Mouse (Mus musculus): ENCODE results near the gene Krtap3-2. TPM values are rescaled to one million over a fixed set of nuclear protein-coding genes. Genes with fewer than 3 reads are reported as not detected.

Krtap3-2 gene
- polyA plus RNA-seq, 1 experiment: not detected

DNA sequence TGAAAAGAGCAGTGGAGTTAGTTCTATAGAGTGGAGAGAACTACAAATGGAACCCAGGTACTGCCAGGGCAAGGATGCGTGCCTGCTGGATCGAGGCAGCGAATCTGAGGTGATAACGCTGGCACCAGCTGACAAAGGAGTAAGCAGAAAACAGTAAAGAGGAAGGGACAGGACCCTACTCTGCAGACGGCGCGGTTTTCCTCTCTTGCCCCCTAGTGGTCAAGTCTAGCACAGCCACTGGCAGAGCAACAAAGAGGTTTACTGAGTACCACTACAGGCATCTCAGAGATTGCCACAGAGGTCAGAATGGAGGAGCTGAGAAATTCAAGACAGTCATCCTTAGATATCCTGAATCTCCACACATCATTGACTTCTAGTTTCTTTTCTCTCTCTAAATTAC lies 17.5 kb upstream of the Krtap3-2 start:
- no peak for TF ChIP-seq POLR2A (IDR thresholded peaks at IDR 0.05; ENCODE audit: borderline replicate concordance, control insufficient read depth, low read depth, low read length)
- TF ChIP-seq CTCF (IDR thresholded peaks at IDR 0.05; ENCODE audit: control insufficient read depth, insufficient read depth, low read length): peak; percentile 45; the same call in 1 of the 2 replicates
- Histone ChIP-seq H3K4me3 (replicated peaks; ENCODE audit: control insufficient read depth, low read depth, low read length) (no peak overlapping the region), H3K27ac (ENCODE audit: control insufficient read depth, insufficient read depth, low read depth, low read length, poor library complexity) (no peak overlapping the region), H3K4me1 (ENCODE audit: control insufficient read depth, insufficient read depth, low read length) (no peaks in the 10 kb centered on the region; the same call in 1 of the 2 replicates)
- WGBS: under 1% methylated on average over 7 of the region's 7 CpGs

DNA sequence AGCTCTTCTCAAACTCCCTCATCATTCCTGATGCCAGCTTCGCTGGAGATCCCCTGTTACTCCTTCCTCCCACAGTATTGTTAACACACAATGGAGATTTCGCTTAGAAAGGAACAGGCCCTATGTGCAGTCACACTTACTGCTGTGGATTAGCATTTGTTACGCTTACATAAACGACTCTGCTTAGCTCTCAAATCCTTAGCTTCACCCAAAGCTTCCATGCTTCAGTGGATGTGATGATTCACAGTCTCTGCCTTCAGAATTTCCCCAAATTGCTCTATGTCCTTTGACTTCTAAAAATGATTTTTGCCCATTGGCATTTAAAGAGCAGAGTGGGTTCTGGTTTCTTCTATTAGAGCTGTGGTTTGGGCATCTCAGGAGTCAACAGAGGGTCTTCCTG lies 16.5 kb upstream of the Krtap3-2 start:
- H3K4me3 ChIP-seq (replicated peaks; ENCODE audit: control insufficient read depth, low read depth, low read length): no peak overlapping the region
- 61% methylated on average over 4 of the region's 4 CpGs for WGBS
- no peak overlapping the region for H3K27ac ChIP-seq (ENCODE audit: control insufficient read depth, insufficient read depth, low read depth, low read length, poor library complexity)
- H3K4me1 ChIP-seq (ENCODE audit: control insufficient read depth, insufficient read depth, low read length): no peaks in the 10 kb centered on the region; the same call in 1 of the 2 replicates
- TF ChIP-seq CTCF (IDR thresholded peaks at IDR 0.05; ENCODE audit: control insufficient read depth, insufficient read depth, low read length) (no peak), POLR2A (IDR thresholded peaks at IDR 0.05; ENCODE audit: borderline replicate concordance, control insufficient read depth, low read depth, low read length) (no peak)

DNA sequence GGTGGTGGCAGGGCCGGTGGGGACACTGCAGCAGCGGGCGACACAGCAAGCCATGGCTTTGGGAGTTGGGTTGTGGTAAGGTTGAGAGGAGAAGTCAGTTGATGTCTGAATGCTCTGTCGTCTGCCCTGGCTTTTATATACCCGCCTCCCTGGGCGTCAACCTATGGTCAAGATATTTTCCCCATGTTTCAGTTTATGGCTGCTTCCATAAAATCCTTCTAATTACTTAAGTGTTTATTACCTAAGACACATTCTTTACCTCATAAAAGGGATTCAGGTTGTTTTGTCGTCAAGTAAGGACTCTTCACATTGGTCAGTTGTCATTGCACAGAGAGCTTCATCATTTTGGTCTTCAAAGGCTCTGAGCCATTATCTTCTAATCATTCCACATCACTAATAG lies 9.9 kb upstream of the Krtap3-2 start, which contains the start of gene Krtap3-1:
Gene Krtap3-1 (minus strand): TSS at position 101 of the 400 bp plus-strand sequence.
- no peak within 1 kb of the TSS for H3K27ac ChIP-seq (ENCODE audit: control insufficient read depth, insufficient read depth, low read depth, low read length, poor library complexity)
- no peak for TF ChIP-seq POLR2A (IDR thresholded peaks at IDR 0.05; ENCODE audit: borderline replicate concordance, control insufficient read depth, low read depth, low read length)
- no peak for TF ChIP-seq CTCF (IDR thresholded peaks at IDR 0.05; ENCODE audit: control insufficient read depth, insufficient read depth, low read length)
- H3K4me3 ChIP-seq (replicated peaks; ENCODE audit: control insufficient read depth, low read depth, low read length): no peak within 1 kb of the TSS
- no peaks in the 10 kb centered on the region; the same call in 1 of the 2 replicates for H3K4me1 ChIP-seq (ENCODE audit: control insufficient read depth, insufficient read depth, low read length)
- WGBS: 81% methylated on average over 7 of the region's 7 CpGs

DNA sequence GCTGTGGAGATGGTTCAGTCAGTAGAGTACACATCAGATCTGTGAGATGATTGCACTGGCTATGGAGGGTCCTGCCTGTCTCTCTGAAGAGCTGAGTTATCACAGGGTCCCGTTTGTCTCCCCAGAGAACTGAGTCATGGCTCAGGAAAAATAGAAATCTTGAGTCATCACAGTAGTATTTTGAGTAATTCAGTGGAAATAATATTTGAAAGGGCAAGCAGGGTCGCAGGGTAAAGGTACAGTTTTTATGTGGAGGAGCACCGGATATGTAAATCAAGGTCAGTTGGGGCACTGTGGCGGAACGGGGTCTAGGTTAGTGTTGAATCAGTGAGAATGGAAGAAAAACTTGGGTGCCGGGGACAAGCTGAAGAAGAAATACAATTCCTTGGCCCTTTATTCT lies 5.9 kb upstream of the Krtap3-2 start:
- no peak overlapping the region for H3K4me3 ChIP-seq (replicated peaks; ENCODE audit: control insufficient read depth, low read depth, low read length)
- no peak overlapping the region for H3K27ac ChIP-seq (ENCODE audit: control insufficient read depth, insufficient read depth, low read depth, low read length, poor library complexity)
- 73% methylated on average over 6 of the region's 6 CpGs for WGBS
- no peaks in the 10 kb centered on the region for H3K4me1 ChIP-seq (ENCODE audit: control insufficient read depth, insufficient read depth, low read length)
- TF ChIP-seq CTCF (IDR thresholded peaks at IDR 0.05; ENCODE audit: control insufficient read depth, insufficient read depth, low read length) (no peak), POLR2A (IDR thresholded peaks at IDR 0.05; ENCODE audit: borderline replicate concordance, control insufficient read depth, low read depth, low read length) (no peak)

DNA sequence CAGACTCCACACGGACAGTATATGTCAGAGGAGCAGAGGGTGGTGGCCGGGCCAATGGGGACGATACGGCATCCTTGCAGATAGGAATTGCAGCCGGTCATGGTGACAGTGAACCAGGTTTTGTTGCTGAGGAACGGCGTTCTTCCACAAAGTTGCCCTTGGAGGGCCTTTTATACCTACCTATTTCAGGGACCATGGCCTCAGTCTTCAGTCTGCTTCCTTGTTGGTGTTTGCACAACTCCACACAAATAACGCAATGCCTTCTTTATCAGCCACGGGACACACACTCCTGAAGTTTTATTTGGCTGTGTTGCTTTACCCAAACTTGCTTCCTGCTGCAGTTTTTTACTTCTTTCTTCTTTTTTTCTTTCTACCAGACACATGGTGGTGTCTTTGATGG lies 2.7 kb upstream of the Krtap3-2 start, which contains the start of gene Gm11939:
Gene Gm11939 (minus strand): TSS at position 101 of the 400 bp plus-strand sequence.
- TF ChIP-seq CTCF (IDR thresholded peaks at IDR 0.05; ENCODE audit: control insufficient read depth, insufficient read depth, low read length): no peak
- no peak for TF ChIP-seq POLR2A (IDR thresholded peaks at IDR 0.05; ENCODE audit: borderline replicate concordance, control insufficient read depth, low read depth, low read length)
- H3K4me3 ChIP-seq (replicated peaks; ENCODE audit: control insufficient read depth, low read depth, low read length): no peak within 1 kb of the TSS
- WGBS: 85% methylated on average over 9 of the region's 9 CpGs
- H3K27ac ChIP-seq (ENCODE audit: control insufficient read depth, insufficient read depth, low read depth, low read length, poor library complexity): no peak within 1 kb of the TSS
- no peaks in the 10 kb centered on the region for H3K4me1 ChIP-seq (ENCODE audit: control insufficient read depth, insufficient read depth, low read length)

DNA sequence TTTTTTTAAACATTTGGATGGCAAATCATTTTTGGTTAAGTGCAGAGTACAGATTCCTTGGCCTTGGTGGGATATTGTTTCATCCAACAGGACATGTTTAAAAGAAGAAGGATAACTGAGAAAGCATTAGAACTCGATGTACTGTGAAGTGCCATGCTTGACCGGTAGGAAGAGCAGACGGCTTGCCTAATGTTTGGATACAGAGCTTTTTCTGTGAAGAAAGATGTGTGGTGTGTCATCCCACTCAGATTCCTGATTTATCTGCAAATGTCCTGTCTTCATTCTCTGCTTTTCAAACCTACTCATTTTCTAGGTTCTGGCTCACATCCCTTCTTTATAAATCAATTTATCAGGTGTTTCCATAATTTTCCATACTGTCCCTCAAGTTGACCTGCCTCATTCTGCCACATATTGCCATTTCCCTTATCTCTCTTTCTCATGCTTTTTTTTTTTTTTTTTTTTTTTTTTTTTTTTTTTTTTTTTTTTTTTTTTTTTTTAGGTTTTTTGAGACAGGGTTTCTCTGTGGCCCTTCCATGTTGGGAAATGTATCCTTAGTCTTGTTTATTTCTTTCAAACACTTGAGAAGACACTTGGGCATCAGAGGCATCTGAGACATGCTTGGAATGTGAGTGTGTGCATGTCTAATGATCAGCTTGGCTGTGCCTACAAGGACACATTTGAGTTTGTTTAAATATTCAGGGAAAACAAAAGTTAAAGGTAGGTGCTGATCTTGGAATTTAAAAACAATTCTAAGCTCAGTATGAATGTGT lies 1.5 kb upstream of the Krtap3-2 start:
- 89% methylated on average over 3 of the region's 3 CpGs for WGBS
- Histone ChIP-seq H3K4me1 (ENCODE audit: control insufficient read depth, insufficient read depth, low read length) (no peaks in the 10 kb centered on the region), H3K4me3 (replicated peaks; ENCODE audit: control insufficient read depth, low read depth, low read length) (no peak overlapping the region), H3K27ac (ENCODE audit: control insufficient read depth, insufficient read depth, low read depth, low read length, poor library complexity) (no peak overlapping the region)
- TF ChIP-seq POLR2A (IDR thresholded peaks at IDR 0.05; ENCODE audit: borderline replicate concordance, control insufficient read depth, low read depth, low read length) (no peak), CTCF (IDR thresholded peaks at IDR 0.05; ENCODE audit: control insufficient read depth, insufficient read depth, low read length) (no peak)

DNA sequence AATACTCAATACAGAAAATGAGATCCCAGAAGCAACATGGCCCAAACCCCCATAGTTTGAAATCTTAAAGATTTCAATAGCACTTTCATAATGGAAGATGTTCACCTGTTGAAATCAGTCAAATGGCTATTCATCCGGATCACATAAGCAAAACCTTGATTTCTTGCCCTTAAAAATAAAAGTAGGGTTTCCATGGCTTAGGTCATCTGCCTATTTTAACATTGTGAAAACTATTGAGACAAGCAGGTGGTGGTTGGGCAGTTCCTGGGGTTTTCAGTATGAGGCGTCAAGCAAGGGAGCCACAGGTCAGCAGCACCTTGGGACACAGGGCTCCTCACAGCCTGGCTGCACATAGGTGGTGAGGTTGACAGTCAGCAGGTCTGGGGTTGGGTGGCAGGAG lies 458 bp downstream of the Krtap3-2 start:
- TF ChIP-seq CTCF (IDR thresholded peaks at IDR 0.05; ENCODE audit: control insufficient read depth, insufficient read depth, low read length) (no peak), POLR2A (IDR thresholded peaks at IDR 0.05; ENCODE audit: borderline replicate concordance, control insufficient read depth, low read depth, low read length) (no peak)
- no peaks in the 10 kb centered on the region for H3K4me1 ChIP-seq (ENCODE audit: control insufficient read depth, insufficient read depth, low read length)
- no peak overlapping the region for H3K4me3 ChIP-seq (replicated peaks; ENCODE audit: control insufficient read depth, low read depth, low read length)
- no peak overlapping the region for H3K27ac ChIP-seq (ENCODE audit: control insufficient read depth, insufficient read depth, low read depth, low read length, poor library complexity)
- WGBS: 77% methylated on average over 2 of the region's 2 CpGs

DNA sequence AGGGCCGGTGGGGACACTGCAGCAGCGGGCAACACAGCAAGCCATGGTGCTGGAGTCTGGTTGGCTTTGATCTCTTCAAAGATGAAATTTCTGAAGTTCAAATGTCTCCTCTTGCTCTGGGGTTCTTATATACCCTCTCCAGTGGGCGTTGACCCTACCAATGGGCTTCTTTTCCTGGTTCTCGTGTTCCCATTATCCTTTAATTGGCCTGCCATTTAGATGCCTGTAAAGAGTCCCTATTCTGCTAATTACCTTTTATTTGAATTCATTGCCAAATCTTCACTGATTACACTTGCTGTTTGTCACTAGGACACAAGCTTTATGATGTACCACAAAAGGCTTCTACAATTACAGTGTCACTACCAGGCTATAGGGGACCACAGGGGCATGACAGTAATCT lies 5.9 kb downstream of the Krtap3-2 start, which contains the start of gene Krtap3-3:
Gene Krtap3-3 (minus strand): TSS at position 101 of the 400 bp plus-strand sequence.
- Histone ChIP-seq H3K4me1 (ENCODE audit: control insufficient read depth, insufficient read depth, low read length) (no peaks in the 10 kb centered on the region), H3K4me3 (replicated peaks; ENCODE audit: control insufficient read depth, low read depth, low read length) (no peak within 1 kb of the TSS), H3K27ac (ENCODE audit: control insufficient read depth, insufficient read depth, low read depth, low read length, poor library complexity) (no peak within 1 kb of the TSS)
- TF ChIP-seq CTCF (IDR thresholded peaks at IDR 0.05; ENCODE audit: control insufficient read depth, insufficient read depth, low read length): no peak
- TF ChIP-seq POLR2A (IDR thresholded peaks at IDR 0.05; ENCODE audit: borderline replicate concordance, control insufficient read depth, low read depth, low read length): no peak
- WGBS: 48% methylated on average over 4 of the region's 4 CpGs
